Mouse (Mus musculus) forebrain, embryonic 14.5 days (tissue): Measurements from ENCODE around the gene Cybrd1. TPM values are rescaled to one million over a fixed set of nuclear protein-coding genes. Genes with fewer than 3 reads are reported as not detected.

ENCODE experiments used
- ATAC-seq: fragments of 200-750 bp; cut with Nextera tagmentation; 2 replicates; pipeline ENCODE4 v1.8.0; 2017; ENCODE audit warnings: mild to moderate bottlenecking, moderate library complexity
- DNase-seq: peaks from one replicate; pipeline ENCODE4 v3.0.0-alpha.2; 2015; ENCODE audit warnings: low spot score
- H3K27ac ChIP-seq: fragments of 300-500 bp; sonication (generic); 2 replicates; pipeline ENCODE4 v1.5.1; 2014; ENCODE audit warnings: low read depth, mild to moderate bottlenecking, control low read depth, low read length, moderate library complexity
- H3K27me3 ChIP-seq: fragments of 300-500 bp; sonication (generic); replicated peaks from 2 replicates; pipeline ENCODE4 v1.6.1; 2014; ENCODE audit warnings: low read length, control low read depth, mixed read lengths; ENCODE audit not compliant: control insufficient read depth, insufficient read depth
- H3K36me3 ChIP-seq: fragments of 300-500 bp; sonication (generic); 2 replicates; pipeline ENCODE4 v1.6.1; 2014; ENCODE audit warnings: low read length, control low read depth; ENCODE audit not compliant: control insufficient read depth, insufficient read depth
- H3K4me1 ChIP-seq: fragments of 300-500 bp; sonication (generic); 2 replicates; pipeline ENCODE4 v1.6.1; 2014; ENCODE audit warnings: antibody characterized with exemption, low read length, control low read depth; ENCODE audit not compliant: control insufficient read depth, insufficient read depth
- H3K4me2 ChIP-seq: fragments of 300-500 bp; sonication (generic); 2 replicates; pipeline ENCODE4 v1.6.1; 2014; ENCODE audit warnings: mild to moderate bottlenecking, control low read depth, low read length
- H3K4me3 ChIP-seq: fragments of 300-500 bp; sonication (generic); 2 replicates; pipeline ENCODE4 v1.5.1; 2014; ENCODE audit warnings: low read depth, low read length, control low read depth
- H3K9ac ChIP-seq: fragments of 300-500 bp; sonication (generic); 2 replicates; pipeline ENCODE4 v1.6.1; 2014; ENCODE audit warnings: mild to moderate bottlenecking, low read length, control low read depth, moderate library complexity
- H3K9me3 ChIP-seq: fragments of 300-500 bp; sonication (generic); replicated peaks from 2 replicates; pipeline ENCODE4 v1.6.1; 2016; ENCODE audit warnings: low read length, control low read depth, mixed read lengths; ENCODE audit not compliant: control insufficient read depth
- WGBS: fragments of 180-500 bp; shearing (Covaris S2); extraction: QIAGEN DNeasy Blood & Tissue Kit; methylation state at CpG from one replicate; pipeline ENCODE4 v1.1.7; 2014; 5-methylcytosine and 5-hydroxymethylcytosine counted together
- polyA plus RNA-seq: library from polyadenylated mRNA; unstranded; fragments of >200 nt; fragmentation: Nextera tagmentation; extraction: Ambion mirVana; gene quantifications from 2 replicates; pipeline ENCODE4 v1.2.1, GENCODE M21; 2014

The Cybrd1 gene
- polyA plus RNA-seq, 1 experiment from 2014 or later = 0.55 TPM

- DNase-seq = no peak
- WGBS = 78% methylated on average over 5 of the region's 5 CpGs
- H3K4me3 ChIP-seq = no peak overlapping the region
- H3K27me3 ChIP-seq = no peaks in the 10 kb centered on the region
- no peak for ATAC-seq
- H3K9ac ChIP-seq = no peak overlapping the region
- no peak overlapping the region for H3K4me2 ChIP-seq
- no peaks in the 10 kb centered on the region for H3K36me3 ChIP-seq
- no peaks in the 10 kb centered on the region for H3K9me3 ChIP-seq
- no peak overlapping the region for H3K27ac ChIP-seq
- H3K4me1 ChIP-seq = no peaks in the 10 kb centered on the region
Measured at GRCm38 (mm10) chr2:71134836-71135235, 17.1 kb downstream of the Cybrd1 start.

- H3K4me2 ChIP-seq = no peak overlapping the region
- H3K27ac ChIP-seq = no peak overlapping the region
- ATAC-seq (no peak), DNase-seq (no peak)
- no peak overlapping the region for H3K4me3 ChIP-seq
- no peaks in the 10 kb centered on the region for H3K36me3 ChIP-seq
- no peaks in the 10 kb centered on the region for H3K9me3 ChIP-seq
- no peaks in the 10 kb centered on the region for H3K27me3 ChIP-seq
- no peak overlapping the region for H3K9ac ChIP-seq
- no peaks in the 10 kb centered on the region for H3K4me1 ChIP-seq
- WGBS = 66% methylated on average over 4 of the region's 4 CpGs
Measured at GRCm38 (mm10) chr2:71140622-71141021, 22.9 kb downstream of the Cybrd1 start.

- H3K27ac ChIP-seq = no peak overlapping the region
- no peaks in the 10 kb centered on the region for H3K36me3 ChIP-seq
- WGBS = 79% methylated on average over 7 of the region's 7 CpGs
- H3K27me3 ChIP-seq = no peaks in the 10 kb centered on the region
- no peak overlapping the region for H3K9ac ChIP-seq
- no peak overlapping the region for H3K4me3 ChIP-seq
- H3K4me1 ChIP-seq = 0 out of 2 replicates have a peak, but pooled peaks cover under 1% of the 10 kb centered on the region
- no peak for ATAC-seq
- no peaks in the 10 kb centered on the region for H3K9me3 ChIP-seq
- no peak overlapping the region for H3K4me2 ChIP-seq
- no peak for DNase-seq
Measured at GRCm38 (mm10) chr2:71142410-71142809, 24.7 kb downstream of the Cybrd1 start.

- Histone ChIP-seq H3K9ac (no peak overlapping the region), H3K27ac (no peak overlapping the region), H3K36me3 (no peaks in the 10 kb centered on the region), H3K4me1 (peaks cover 4% of the 10 kb centered on the region; the same call in 1 of the 2 replicates), H3K4me3 (no peak overlapping the region), H3K4me2 (no peak overlapping the region), H3K9me3 (no peaks in the 10 kb centered on the region), H3K27me3 (no peaks in the 10 kb centered on the region)
- WGBS = 88% methylated on average over 4 of the region's 4 CpGs
- ATAC-seq (no peak), DNase-seq (no peak)
Measured at GRCm38 (mm10) chr2:71145853-71146252, 28.1 kb downstream of the Cybrd1 start.

- ATAC-seq = no peak
- Histone ChIP-seq H3K36me3 (no peaks in the 10 kb centered on the region), H3K4me2 (no peak overlapping the region), H3K27ac (no peak overlapping the region), H3K9ac (no peak overlapping the region), H3K4me3 (no peak overlapping the region), H3K9me3 (no peaks in the 10 kb centered on the region), H3K4me1 (peaks cover 4% of the 10 kb centered on the region; the same call in 1 of the 2 replicates), H3K27me3 (no peaks in the 10 kb centered on the region)
- no peak for DNase-seq
- 69% methylated on average over 3 of the region's 3 CpGs for WGBS
Measured at GRCm38 (mm10) chr2:71146266-71146665, 28.5 kb downstream of the Cybrd1 start.

- Histone ChIP-seq H3K9me3 (no peaks in the 10 kb centered on the region; the same call in 1 of the 2 replicates), H3K27ac (no peak overlapping the region), H3K27me3 (no peaks in the 10 kb centered on the region), H3K9ac (0 out of 2 replicates have a peak overlapping the region, but pooled peaks have one; percentile 8), H3K4me3 (no peak overlapping the region), H3K36me3 (no peaks in the 10 kb centered on the region), H3K4me2 (no peak overlapping the region), H3K4me1 (peaks cover 4% of the 10 kb centered on the region; the same call in 1 of the 2 replicates)
- peak; percentile 59 for DNase-seq
- ATAC-seq = peak; percentile 34; the same call in 1 of the 2 replicates
- 13% methylated on average over 6 of the region's 6 CpGs for WGBS
Measured at GRCm38 (mm10) chr2:71147816-71148215, 30.1 kb downstream of the Cybrd1 start.

- ATAC-seq = no peak
- Histone ChIP-seq H3K27ac (no peak overlapping the region), H3K4me1 (peaks cover 4% of the 10 kb centered on the region; the same call in 1 of the 2 replicates), H3K4me3 (no peak overlapping the region), H3K36me3 (no peaks in the 10 kb centered on the region), H3K27me3 (no peaks in the 10 kb centered on the region), H3K9ac (no peak overlapping the region), H3K9me3 (no peaks in the 10 kb centered on the region; the same call in 1 of the 2 replicates), H3K4me2 (no peak overlapping the region)
- 87% methylated on average over 4 of the region's 4 CpGs for WGBS
- DNase-seq = no peak
Measured at GRCm38 (mm10) chr2:71152170-71152569, 34.4 kb downstream of the Cybrd1 start.

GRCm38 (mm10) chr2:71155486-71155885 lies 37.8 kb downstream of the Cybrd1 start:
- Histone ChIP-seq H3K4me2 (no peak overlapping the region), H3K9ac (no peak overlapping the region), H3K4me1 (peaks cover 10% of the 10 kb centered on the region), H3K27ac (no peak overlapping the region), H3K4me3 (no peak overlapping the region), H3K27me3 (no peaks in the 10 kb centered on the region), H3K36me3 (no peaks in the 10 kb centered on the region), H3K9me3 (no peaks in the 10 kb centered on the region; the same call in 1 of the 2 replicates)
- DNase-seq (peak; percentile 85), ATAC-seq (peak; percentile 69)
- WGBS = 6% methylated on average over 8 of the region's 8 CpGs

- 87% methylated on average over 8 of the region's 8 CpGs for WGBS
- Histone ChIP-seq H3K9me3 (no peaks in the 10 kb centered on the region; the same call in 1 of the 2 replicates), H3K27me3 (no peaks in the 10 kb centered on the region), H3K9ac (no peak overlapping the region), H3K27ac (no peak overlapping the region), H3K4me1 (peaks cover 12% of the 10 kb centered on the region), H3K4me3 (no peak overlapping the region), H3K36me3 (no peaks in the 10 kb centered on the region), H3K4me2 (no peak overlapping the region)
- no peak for ATAC-seq
- no peak for DNase-seq
Measured at GRCm38 (mm10) chr2:71156446-71156845, 38.7 kb downstream of the Cybrd1 start.
